Mouse (Mus musculus) midbrain, embryonic 10.5 days (tissue): ENCODE data around the gene Trim42. TPM values are rescaled to one million over a fixed set of nuclear protein-coding genes. Genes with fewer than 3 reads are reported as not detected.

ENCODE experiments used
- DNase-seq: peaks from one replicate; pipeline ENCODE4 v3.0.0-alpha.2; 2017; ENCODE audit warnings: low spot score
- H3K27ac ChIP-seq: fragments of 300-500 bp; sonication (generic); replicated peaks from 2 replicates; pipeline ENCODE4 v1.5.1; 2016; ENCODE audit warnings: mild to moderate bottlenecking
- H3K27me3 ChIP-seq: fragments of 300-500 bp; sonication (generic); 2 replicates; pipeline ENCODE4 v1.6.1; 2016; ENCODE audit warnings: low read depth, mild to moderate bottlenecking; ENCODE audit not compliant: poor library complexity, severe bottlenecking
- H3K36me3 ChIP-seq: fragments of 300-500 bp; sonication (generic); 2 replicates; pipeline ENCODE4 v1.6.1; 2016; ENCODE audit warnings: mild to moderate bottlenecking, moderate library complexity
- H3K4me1 ChIP-seq: fragments of 300-500 bp; sonication (generic); 2 replicates; pipeline ENCODE4 v1.6.1; 2016
- H3K4me3 ChIP-seq: fragments of 300-500 bp; sonication (generic); 2 replicates; pipeline ENCODE4 v1.5.1; 2016; ENCODE audit warnings: mild to moderate bottlenecking, moderate library complexity
- H3K9me3 ChIP-seq: fragments of 300-500 bp; sonication (generic); replicated peaks from 2 replicates; pipeline ENCODE4 v1.6.1; 2016; ENCODE audit warnings: mild to moderate bottlenecking
- WGBS: fragments of 180-500 bp; shearing (Covaris S2); methylation state at CpG from one replicate; pipeline ENCODE4 v1.1.7; 2016; 5-methylcytosine and 5-hydroxymethylcytosine counted together
- polyA plus RNA-seq: library from polyadenylated mRNA; unstranded; fragments of >200 nt; fragmentation: Nextera tagmentation; extraction: Ambion mirVana; gene quantifications from 2 replicates; pipeline ENCODE4 v1.2.1, GENCODE M21; 2016

The Trim42 gene
- not detected in 2 replicates for polyA plus RNA-seq

DNA sequence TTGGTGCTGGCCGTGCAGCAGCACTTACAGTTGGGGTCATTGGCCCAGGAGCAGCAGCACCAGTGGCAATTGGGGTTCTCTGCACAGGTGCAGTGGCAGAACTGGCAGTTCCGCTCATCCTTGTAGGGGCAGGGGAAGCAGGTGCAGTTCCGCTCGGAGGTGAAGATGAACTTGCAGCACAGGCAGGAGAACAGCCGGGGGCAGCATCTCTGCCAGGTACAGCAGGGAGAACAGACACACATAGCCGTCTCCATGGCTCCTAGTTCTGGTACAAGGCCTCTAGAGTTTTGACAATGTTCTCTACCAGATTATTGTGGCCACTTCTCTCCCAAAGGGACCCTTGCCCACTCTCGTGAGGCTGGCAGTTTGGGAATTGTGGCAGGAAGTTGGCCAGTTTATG lies at the start of gene Trim42:
Trim42 (minus strand) TSS at position 368 of the 400 bp plus-strand sequence.
- H3K4me1 ChIP-seq, result no peaks in the 10 kb centered on the region
- no peaks in the 10 kb centered on the region for H3K27me3 ChIP-seq
- H3K27ac ChIP-seq, result no peak within 1 kb of the TSS
- 94% methylated on average over 7 of the region's 7 CpGs for WGBS
- no peaks in the 10 kb centered on the region for H3K9me3 ChIP-seq
- no peak for DNase-seq
- no peak within 1 kb of the TSS for H3K4me3 ChIP-seq
- no peaks in the 10 kb centered on the region for H3K36me3 ChIP-seq

DNA sequence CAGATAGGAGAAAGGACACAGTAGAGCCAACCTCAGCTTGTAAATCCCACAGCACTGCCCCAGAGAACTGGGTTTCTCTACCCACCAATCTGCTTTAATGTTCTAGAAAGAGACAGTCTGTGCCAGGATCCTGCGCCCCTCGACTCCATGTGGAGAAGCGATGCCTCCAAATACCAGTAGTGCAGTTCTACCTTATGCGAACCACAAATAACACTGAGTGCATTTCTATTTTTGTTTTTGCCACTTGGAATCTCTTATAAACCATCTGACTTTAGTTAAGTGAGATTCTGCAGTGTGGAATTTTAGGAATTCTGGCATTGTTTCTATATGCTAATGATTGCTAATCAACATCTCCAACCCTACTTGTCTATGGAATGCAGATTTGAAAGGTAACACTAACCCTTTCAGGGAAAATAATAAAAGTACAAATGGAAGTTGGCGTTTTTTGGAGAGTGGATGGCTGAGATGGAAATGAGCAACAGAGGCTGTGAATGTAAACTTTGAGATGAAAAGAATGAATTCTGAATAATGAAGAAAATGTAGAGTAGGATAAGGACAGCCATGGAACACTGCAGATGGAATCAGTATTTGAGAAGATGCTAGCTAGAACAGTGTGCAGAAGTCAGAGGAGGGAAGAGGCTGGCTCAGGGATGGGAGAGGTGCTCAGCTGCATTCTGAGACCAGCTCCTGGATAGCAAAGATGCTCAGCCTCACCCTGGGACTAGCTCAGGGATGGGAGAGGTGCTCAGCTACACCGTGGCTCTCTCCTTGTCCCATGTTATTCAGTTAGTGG lies 45.3 kb upstream of the Trim42 start:
- H3K4me1 ChIP-seq, result no peaks in the 10 kb centered on the region
- no peaks in the 10 kb centered on the region for H3K36me3 ChIP-seq
- no peak for DNase-seq
- no peaks in the 10 kb centered on the region for H3K9me3 ChIP-seq
- no peak overlapping the region for H3K27ac ChIP-seq
- H3K27me3 ChIP-seq, result no peaks in the 10 kb centered on the region
- WGBS, result 82% methylated on average over 6 of the region's 6 CpGs
- no peak overlapping the region for H3K4me3 ChIP-seq

DNA sequence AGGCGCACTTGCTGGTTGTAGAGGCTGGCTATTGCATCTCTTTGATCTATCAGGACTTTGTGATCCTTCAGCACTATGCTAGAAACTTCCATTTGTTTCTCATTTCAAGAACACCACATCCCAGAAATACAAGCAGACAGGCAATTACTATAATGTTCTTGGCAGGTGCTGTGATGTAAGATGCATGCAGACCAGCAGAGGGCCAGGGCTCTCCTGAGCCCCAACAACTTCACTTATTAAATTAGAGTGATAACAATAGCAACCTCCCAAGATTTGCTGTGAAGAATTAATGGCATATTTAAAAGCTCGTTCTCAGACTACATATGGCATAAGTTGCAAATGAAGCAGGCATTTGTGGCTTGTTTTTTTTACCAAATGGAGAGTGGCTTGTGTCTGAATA lies 38.4 kb upstream of the Trim42 start:
- H3K27ac ChIP-seq, result no peak overlapping the region
- no peaks in the 10 kb centered on the region for H3K27me3 ChIP-seq
- no peaks in the 10 kb centered on the region for H3K9me3 ChIP-seq
- no peaks in the 10 kb centered on the region for H3K36me3 ChIP-seq
- DNase-seq, result no peak
- 86% methylated on average over 2 of the region's 2 CpGs for WGBS
- no peaks in the 10 kb centered on the region for H3K4me1 ChIP-seq
- no peak overlapping the region for H3K4me3 ChIP-seq

DNA sequence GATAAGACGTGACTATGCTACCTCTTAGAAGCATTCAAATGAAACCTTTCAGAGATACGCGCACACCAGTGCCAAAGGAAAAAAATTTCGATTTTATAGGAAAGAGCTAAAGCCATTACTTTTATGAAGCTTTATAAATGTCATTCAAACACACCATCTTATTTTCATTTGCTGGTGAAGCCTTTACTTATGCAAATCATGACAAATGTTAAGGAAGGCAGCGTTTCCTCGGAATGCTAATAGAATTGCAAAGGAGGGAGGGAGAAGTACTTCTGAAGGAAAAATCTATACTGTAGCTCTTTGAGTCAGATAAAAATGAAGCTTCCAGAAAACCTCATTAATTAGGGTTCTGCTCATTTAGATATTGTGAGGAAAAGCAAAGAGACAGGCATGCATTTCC lies 13.3 kb downstream of the Trim42 start:
- no peak overlapping the region for H3K27ac ChIP-seq
- WGBS, result 83% methylated on average over 6 of the region's 6 CpGs

DNA sequence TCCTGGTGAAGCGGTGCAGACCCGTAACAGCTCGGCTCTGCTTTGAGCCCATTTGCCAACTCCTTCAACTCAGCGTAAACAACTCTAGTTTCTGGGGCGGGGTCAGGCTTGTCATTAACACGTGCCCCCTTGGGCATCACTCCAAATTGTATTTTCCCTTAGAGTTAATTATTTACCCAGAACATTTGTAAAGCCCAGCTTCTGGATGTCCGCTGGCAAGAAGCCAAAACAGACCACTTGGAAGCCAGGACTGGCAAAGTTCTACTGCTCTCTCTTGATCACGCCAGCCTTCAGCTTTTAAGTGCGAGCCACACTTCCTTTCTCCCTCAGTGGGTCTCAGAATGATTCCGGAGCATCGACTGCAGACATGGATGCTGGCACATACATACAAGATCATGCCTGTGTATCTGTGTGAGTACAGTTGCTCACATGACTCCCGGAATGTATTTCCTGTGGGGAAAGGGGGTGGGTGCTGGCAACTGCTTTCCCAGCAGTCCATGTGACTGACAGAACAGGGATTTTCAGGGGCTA lies 24.9 kb downstream of the Trim42 start:
- Histone ChIP-seq H3K9me3 (no peaks in the 10 kb centered on the region; the same call in 1 of the 2 replicates), H3K36me3 (no peaks in the 10 kb centered on the region), H3K27ac (no peak overlapping the region), H3K4me3 (no peak overlapping the region), H3K4me1 (0 out of 2 replicates have a peak, but pooled peaks cover 6% of the 10 kb centered on the region), H3K27me3 (no peaks in the 10 kb centered on the region)
- WGBS, result 87% methylated on average over 12 of the region's 12 CpGs
- no peak for DNase-seq

More for the DNA sequence above, 13.3 kb downstream of the Trim42 start:
- H3K4me3 ChIP-seq, result no peak overlapping the region
- no peaks in the 10 kb centered on the region for H3K9me3 ChIP-seq
- H3K36me3 ChIP-seq, result no peaks in the 10 kb centered on the region
- no peaks in the 10 kb centered on the region for H3K27me3 ChIP-seq
- DNase-seq, result no peak
- no peaks in the 10 kb centered on the region for H3K4me1 ChIP-seq

DNA sequence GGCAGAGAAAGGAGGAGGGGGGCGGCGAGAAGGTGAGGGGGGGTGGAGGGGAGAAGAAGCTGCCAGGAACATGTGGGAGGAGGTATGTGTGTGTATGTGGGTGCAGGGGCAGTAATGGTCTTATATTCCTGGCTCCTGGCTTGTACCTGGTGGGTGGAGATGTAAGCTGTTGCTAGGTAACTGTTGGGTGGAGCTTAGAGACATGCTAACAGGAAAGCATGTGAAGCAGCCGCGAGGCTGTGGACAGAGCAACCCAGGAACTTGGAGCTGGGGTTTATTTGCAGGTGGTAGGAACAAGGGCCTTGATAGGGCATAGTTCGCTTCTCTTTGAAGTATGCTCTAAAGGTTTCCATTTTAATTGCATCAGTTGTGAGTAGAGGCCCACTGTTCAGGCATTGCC lies 28.0 kb downstream of the Trim42 start:
- DNase-seq, result no peak
- Histone ChIP-seq H3K4me3 (no peak overlapping the region), H3K9me3 (no peaks in the 10 kb centered on the region; the same call in 1 of the 2 replicates), H3K27ac (no peak overlapping the region), H3K27me3 (no peaks in the 10 kb centered on the region), H3K36me3 (no peaks in the 10 kb centered on the region), H3K4me1 (0 out of 2 replicates have a peak, but pooled peaks cover 6% of the 10 kb centered on the region)
- 78% methylated on average over 5 of the region's 5 CpGs for WGBS

DNA sequence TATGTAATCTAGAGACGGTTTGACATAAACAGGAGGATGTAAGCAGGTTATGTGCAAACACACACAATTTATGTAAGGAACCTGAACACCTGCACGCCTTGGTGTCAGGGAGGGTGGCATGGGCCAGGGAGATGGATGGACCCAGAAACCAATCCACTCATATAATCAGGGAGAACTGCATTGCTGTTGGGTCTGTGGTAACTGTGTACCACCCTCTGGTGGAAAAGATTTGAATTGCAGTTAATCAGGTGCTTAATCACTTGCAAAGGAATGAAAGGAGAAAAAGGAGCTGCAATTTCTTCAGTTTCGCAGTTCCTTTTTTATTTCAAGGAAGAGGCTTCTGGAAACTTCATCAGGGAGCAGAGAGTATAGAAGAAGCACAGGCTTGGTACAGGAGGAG lies 46.9 kb downstream of the Trim42 start:
- Histone ChIP-seq H3K27me3 (no peaks in the 10 kb centered on the region), H3K27ac (no peak overlapping the region), H3K4me3 (no peak overlapping the region), H3K36me3 (no peaks in the 10 kb centered on the region), H3K4me1 (no peaks in the 10 kb centered on the region), H3K9me3 (no peaks in the 10 kb centered on the region)
- DNase-seq, result peak; percentile 14
- WGBS, result 79% methylated on average over 3 of the region's 3 CpGs

DNA sequence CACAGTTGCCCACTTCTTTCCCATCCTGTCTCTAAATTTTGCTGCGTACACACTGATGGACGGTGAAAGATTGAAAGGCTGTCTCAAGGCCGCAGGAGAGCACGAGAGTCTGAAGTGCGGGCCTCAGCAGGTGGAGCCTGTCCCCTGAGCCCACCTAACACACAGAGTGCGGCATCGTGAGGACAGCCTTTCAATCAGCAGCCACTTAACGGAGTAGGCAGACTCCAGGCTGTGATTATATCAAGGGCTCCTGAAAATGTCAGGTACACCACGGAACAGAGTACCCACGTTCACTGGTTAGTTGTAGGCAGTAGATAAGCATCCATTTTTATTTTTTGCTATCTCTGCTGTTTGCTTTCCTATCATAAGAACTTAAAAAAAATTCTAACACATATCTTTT lies 47.6 kb downstream of the Trim42 start:
- WGBS, result 89% methylated on average over 10 of the region's 10 CpGs
- Histone ChIP-seq H3K9me3 (no peaks in the 10 kb centered on the region), H3K4me3 (no peak overlapping the region), H3K27me3 (no peaks in the 10 kb centered on the region), H3K36me3 (no peaks in the 10 kb centered on the region), H3K27ac (no peak overlapping the region), H3K4me1 (no peaks in the 10 kb centered on the region)
- no peak for DNase-seq

DNA sequence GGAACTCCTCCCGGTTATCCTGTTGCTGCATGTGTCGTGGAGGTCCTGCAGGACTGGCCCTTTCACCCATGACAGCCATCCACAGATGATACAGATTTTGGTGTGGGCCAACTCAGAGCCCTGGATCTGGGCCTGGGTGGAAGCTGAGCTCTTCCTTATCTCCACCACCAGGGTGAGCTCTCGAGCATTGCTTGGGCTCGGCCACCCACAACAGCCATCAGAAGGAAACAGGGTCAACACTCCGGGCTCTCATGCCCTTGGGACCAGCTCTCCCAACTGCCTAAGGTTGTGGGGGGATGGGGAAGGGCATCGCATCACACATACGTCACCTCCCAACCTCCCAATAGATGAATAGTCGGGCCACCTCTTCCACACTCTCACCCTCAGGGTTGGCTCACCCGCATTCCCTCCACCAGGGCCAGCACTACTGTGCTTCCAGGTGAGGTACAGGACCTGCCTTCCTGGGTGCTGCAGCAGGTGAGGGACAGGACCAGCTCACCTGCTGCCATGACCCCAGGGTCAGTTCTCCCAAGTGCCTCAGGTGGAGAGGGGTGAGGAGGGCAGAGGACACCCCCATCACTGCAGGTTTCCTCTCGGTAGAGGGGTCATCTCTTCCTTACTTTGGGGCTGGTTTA lies 54.2 kb downstream of the Trim42 start:
- H3K36me3 ChIP-seq, result no peaks in the 10 kb centered on the region
- H3K9me3 ChIP-seq, result no peaks in the 10 kb centered on the region
- no peaks in the 10 kb centered on the region for H3K27me3 ChIP-seq
- 71% methylated on average over 10 of the region's 10 CpGs for whole genome bisulfite sequencing
- no peak overlapping the region for H3K4me3 ChIP-seq
- no peaks in the 10 kb centered on the region for H3K4me1 ChIP-seq
- H3K27ac ChIP-seq, result no peak overlapping the region
- DNase-seq, result no peak

DNA sequence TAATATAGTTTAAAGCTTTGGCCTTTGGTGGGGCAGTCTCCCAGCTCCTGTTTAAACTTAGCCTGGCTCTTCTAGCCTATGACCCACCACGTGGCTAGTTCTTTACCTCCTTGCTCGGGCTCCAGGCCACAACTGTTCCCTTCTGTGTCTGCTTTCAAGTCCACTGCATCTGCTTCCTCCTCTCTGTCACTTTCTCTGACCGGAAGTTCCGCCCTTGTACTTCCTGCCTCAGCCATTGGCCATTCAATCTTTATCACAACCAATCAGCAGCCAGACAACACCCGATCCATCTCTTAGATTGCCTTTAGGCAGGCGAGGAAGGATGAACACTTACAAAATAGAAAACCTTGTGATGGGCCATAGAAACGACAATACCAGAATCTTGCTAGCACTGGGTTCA lies 58.1 kb downstream of the Trim42 start:
- Histone ChIP-seq H3K4me3 (no peak overlapping the region), H3K4me1 (peaks cover 4% of the 10 kb centered on the region; the same call in 1 of the 2 replicates), H3K27ac (no peak overlapping the region), H3K27me3 (no peaks in the 10 kb centered on the region), H3K9me3 (no peaks in the 10 kb centered on the region), H3K36me3 (no peaks in the 10 kb centered on the region)
- WGBS, result 89% methylated on average over 7 of the region's 7 CpGs
- no peak for DNase-seq

DNA sequence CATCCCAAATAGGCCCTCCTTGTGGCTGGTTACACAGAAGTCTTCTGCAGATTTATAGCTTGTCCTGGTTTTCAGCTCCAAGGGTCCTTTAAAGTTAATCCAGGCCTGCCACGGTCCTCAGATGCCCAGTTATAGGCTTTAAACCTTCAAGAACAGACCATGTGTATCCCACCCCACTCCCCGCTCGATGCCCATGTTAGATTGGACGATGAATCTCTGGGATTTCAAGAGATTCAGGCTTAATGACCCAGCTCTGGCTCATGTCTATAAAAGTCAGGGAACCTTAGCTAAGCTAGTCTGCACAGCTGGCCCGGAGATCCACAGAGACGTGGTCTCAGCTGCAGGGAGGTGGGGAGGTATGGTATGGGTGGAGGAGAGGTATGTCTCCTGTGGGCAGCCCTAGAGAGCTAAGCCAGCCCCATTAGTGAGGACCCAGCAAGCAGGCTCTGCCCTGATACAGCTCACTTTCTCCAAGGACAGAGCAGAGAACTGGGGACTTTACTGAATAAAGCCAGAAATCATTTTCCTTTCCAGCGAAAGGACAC lies 60.2 kb downstream of the Trim42 start:
- Histone ChIP-seq H3K27ac (no peak overlapping the region), H3K4me3 (no peak overlapping the region), H3K4me1 (peaks cover 4% of the 10 kb centered on the region; the same call in 1 of the 2 replicates), H3K9me3 (no peaks in the 10 kb centered on the region), H3K27me3 (no peaks in the 10 kb centered on the region), H3K36me3 (no peaks in the 10 kb centered on the region)
- WGBS, result 94% methylated on average over 7 of the region's 7 CpGs
- no peak for DNase-seq

DNA sequence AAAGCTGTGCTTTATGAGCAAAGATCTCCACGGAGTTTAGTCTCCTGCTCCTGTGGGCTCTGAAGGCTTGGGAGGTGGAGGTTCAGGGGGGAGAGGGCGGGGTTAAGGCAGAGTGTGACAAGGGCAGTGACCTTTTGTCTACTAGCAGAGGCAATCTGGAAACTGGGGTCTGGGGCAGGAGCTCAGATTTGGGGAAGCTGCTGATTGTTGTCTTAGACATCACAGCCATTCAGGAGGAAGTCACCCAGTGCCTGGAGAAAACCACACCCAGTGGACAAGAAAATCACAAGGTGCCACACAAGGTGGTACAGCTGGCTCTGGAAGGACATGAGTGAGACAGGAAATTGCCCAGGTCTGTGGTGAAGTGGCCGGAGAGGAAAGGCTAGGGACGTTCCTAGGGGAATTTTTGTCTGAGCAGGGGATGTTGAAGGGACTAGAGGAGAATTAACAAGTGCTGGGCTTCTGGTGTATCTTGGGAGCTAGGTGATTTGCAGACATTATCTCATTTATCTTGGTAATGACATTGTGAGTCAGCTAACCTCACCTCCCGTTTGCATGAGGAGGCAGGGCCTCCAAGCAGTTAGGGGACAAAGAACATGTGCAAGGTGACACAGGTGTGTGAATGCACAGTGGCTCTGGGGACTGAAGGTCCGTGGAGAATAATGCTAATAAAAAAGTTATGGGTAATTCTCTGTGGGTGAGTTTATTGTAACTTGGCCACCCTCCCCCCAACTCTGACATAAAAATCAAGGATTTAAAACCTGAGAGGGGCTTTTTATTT lies 61.9 kb downstream of the Trim42 start:
- DNase-seq, result no peak
- Histone ChIP-seq H3K4me1 (peaks cover 4% of the 10 kb centered on the region; the same call in 1 of the 2 replicates), H3K36me3 (no peaks in the 10 kb centered on the region), H3K9me3 (no peaks in the 10 kb centered on the region), H3K4me3 (no peak overlapping the region), H3K27me3 (no peaks in the 10 kb centered on the region), H3K27ac (no peak overlapping the region)
- 66% methylated on average over 6 of the region's 6 CpGs for WGBS
